Mouse (Mus musculus) left cerebral cortex, postnatal 4 days (tissue): ENCODE measurements around the gene Dcpp1. TPM values are rescaled to one million over a fixed set of nuclear protein-coding genes. Genes with fewer than 3 reads are reported as not detected.

Source experiments
- DNase-seq: peaks from one replicate; pipeline ENCODE4 v3.0.0-alpha.2; 2022
- intact Hi-C: fragments of 180-260 bp; cut with DNase I; formaldehyde crosslinking; loops from one replicate; pipeline ENCODE4 v1.15.1; 2025
- total RNA-seq, 2 experiments: library from RNA; stranded (reverse); gene quantifications; 2 replicates each; pipeline ENCODE4 v1.2.3; 2021

Gene Dcpp1
- total RNA-seq, 2 experiments from 2014 or later: not detected

- intact Hi-C loops: no loop called here
- DNase-seq: peak; percentile 94
Observed at GRCm38 (mm10) chr17:23924531-23925007, 43.9 kb downstream of the Dcpp1 start.

- intact Hi-C loops: no loop called here
- peak; percentile 89 for DNase-seq
Observed at GRCm38 (mm10) chr17:23925090-23925493, 44.4 kb downstream of the Dcpp1 start.

GRCm38 (mm10) chr17:23931157-23931556, 50.5 kb downstream of the Dcpp1 start:
- intact Hi-C loops: no loop called here
- DNase-seq: no peak

Other genes starting within 250 kb of the Dcpp1 start
- gene Mmp25, start 235.6 kb upstream of the Dcpp1 start, total RNA-seq: 1 to 10 TPM; 1.5 TPM
- not detected for gene Bicdl2, start 220.4 kb upstream of the Dcpp1 start, total RNA-seq
- gene Hcfc1r1, start 207.3 kb upstream of the Dcpp1 start, total RNA-seq: 100 to 1,000 TPM; 119 to 126 TPM
- gene Thoc6, start 207.0 kb upstream of the Dcpp1 start, total RNA-seq: 10 to 100 TPM; 14.3 to 16.2 TPM
- gene Tnfrsf12a, start 203.4 kb upstream of the Dcpp1 start, total RNA-seq: 1 to 10 TPM; 1.3 to 1.9 TPM
- gene Cldn6, start 201.6 kb upstream of the Dcpp1 start, total RNA-seq: under 1 TPM in 1 of 2 experiments, not detected in 1; 0.24 TPM
- under 1 TPM in 1 of 2 experiments, not detected in 1; 0.32 TPM for gene Cldn9, start 196.8 kb upstream of the Dcpp1 start, total RNA-seq
- under 1 TPM in 1 of 2 experiments, not detected in 1; 0.32 TPM for gene 1520401A03Rik, start 158.1 kb upstream of the Dcpp1 start, total RNA-seq
- gene Pkmyt1, start 154.5 kb upstream of the Dcpp1 start, total RNA-seq: 1 to 10 TPM; 8.1 to 8.4 TPM
- gene Paqr4, start 140.0 kb upstream of the Dcpp1 start, total RNA-seq: 10 to 100 TPM; 46.4 to 50.7 TPM
- under 1 TPM; 0.46 to 0.87 TPM for gene Kremen2, start 135.0 kb upstream of the Dcpp1 start, total RNA-seq
- 10 to 100 TPM; 87.6 to 92.3 TPM for gene Flywch1, start 109.3 kb upstream of the Dcpp1 start, total RNA-seq
- gene Flywch2, start 94.8 kb upstream of the Dcpp1 start, total RNA-seq: 10 to 100 TPM; 19.4 to 20.2 TPM
- gene Srrm2, start 90.3 kb upstream of the Dcpp1 start, total RNA-seq: 100 to 1,000 TPM; 518 to 552 TPM
- gene Elob, start 51.7 kb upstream of the Dcpp1 start, total RNA-seq: 100 to 1,000 TPM; 435 to 447 TPM
- gene Prss33, start 44.8 kb upstream of the Dcpp1 start, total RNA-seq: under 1 TPM; 0.34 to 0.48 TPM
- gene Prss32, start 37.0 kb upstream of the Dcpp1 start, total RNA-seq: 1 to 10 TPM in 1 of 2 experiments, under 1 TPM in 1; 0.74 to 1.4 TPM
- gene Prss41, start 36.7 kb upstream of the Dcpp1 start, total RNA-seq: 1 to 10 TPM; 3.8 to 4.7 TPM
- not detected for gene Prss21, start 12.8 kb upstream of the Dcpp1 start, total RNA-seq
- not detected for gene Dcpp2, start within 50 bp of the Dcpp1 start, total RNA-seq
- not detected for gene Dcpp3, start 36.6 kb downstream of the Dcpp1 start, total RNA-seq
- not detected for gene Sbp, start 60.8 kb downstream of the Dcpp1 start, total RNA-seq
- not detected for gene Sbpl, start 74.4 kb downstream of the Dcpp1 start, total RNA-seq
- under 1 TPM in 1 of 2 experiments, not detected in 1; 0.22 TPM for gene Prss30, start 99.7 kb downstream of the Dcpp1 start, total RNA-seq
- not detected for gene Prss22, start 117.2 kb downstream of the Dcpp1 start, total RNA-seq
- gene Prss27, start 157.3 kb downstream of the Dcpp1 start, total RNA-seq: not detected
- gene Kctd5, start 192.6 kb downstream of the Dcpp1 start, total RNA-seq: 10 to 100 TPM; 67.0 to 68.4 TPM